Mouse (Mus musculus) urinary bladder, postnatal 0 days (tissue): ENCODE data around the gene Enpp3. TPM values are rescaled to one million over a fixed set of nuclear protein-coding genes. Genes with fewer than 3 reads are reported as not detected.

Source experiments
- polyA plus RNA-seq: library from polyadenylated mRNA; unstranded; fragments of >200 nt; fragmentation: Nextera tagmentation; extraction: Ambion mirVana; gene quantifications from 2 replicates; pipeline ENCODE4 v1.2.1, GENCODE M21; 2015

Gene Enpp3
- polyA plus RNA-seq = 4.4 and 5.0 TPM in 2 replicates

GRCm38 (mm10) chr10:24842676-24843075 lies at the start of gene Enpp3:
Gene Enpp3, minus strand, starts transcription at chr10:24842823.

GRCm38 (mm10) chr10:24869760-24870290 lies 27.2 kb upstream of the Enpp3 start, which contains the start of gene Med23:
Gene Med23, plus strand, starts transcription at chr10:24869986.

Other genes starting within 250 kb of the Enpp3 start
- gene Ccn2, start 247.4 kb downstream of the Enpp3 start, polyA plus RNA-seq = 40.8 and 59.7 TPM in 2 replicates
- 11.4 and 12.6 TPM in 2 replicates for gene Enpp1, start 130.7 kb downstream of the Enpp3 start, polyA plus RNA-seq
- gene Med23, start 27.2 kb upstream of the Enpp3 start, polyA plus RNA-seq = 6.9 and 7.8 TPM in 2 replicates
- 27.5 and 428 TPM in 2 replicates for gene Arg1, start 84.7 kb upstream of the Enpp3 start, polyA plus RNA-seq